ENCODE assay signal across 21 mouse cellular contexts in the genomic region with DNA sequence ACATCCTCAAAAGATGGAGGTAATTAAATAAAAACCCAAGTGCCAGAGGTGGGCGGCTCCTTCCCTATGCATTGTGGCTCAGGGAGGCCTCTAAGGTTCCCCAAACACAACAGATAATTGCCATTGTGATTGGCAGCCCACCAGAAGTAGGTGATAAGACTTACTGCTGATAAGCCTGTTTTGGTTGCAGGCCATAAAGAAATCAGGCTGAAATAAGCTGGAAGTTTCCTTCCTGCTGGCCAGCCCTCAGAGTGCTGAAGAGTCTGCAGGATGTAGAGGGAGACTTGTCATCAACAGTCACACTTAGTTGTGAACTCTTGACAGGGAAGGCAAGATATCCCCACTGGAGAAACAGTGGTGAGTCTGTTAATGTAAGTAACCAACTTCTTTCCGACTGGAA. TPM values are rescaled to one million over a fixed set of nuclear protein-coding genes. Genes with fewer than 3 reads are reported as not detected.
DNase-seq lines count a peak whose midpoint lies in the region; ATAC-seq and TF ChIP-seq lines count a peak whose summit lies in the region.
"Had no signal": no experiment of that assay in that cellular context is flagged by ENCODE, and none has a peak within 500 bp of the region (broad histone marks: within the 10 kb centered on the region; RNA-seq: fewer than 3 reads in every experiment).

No protein-coding gene starts in this region.

- no peaks in the 10 kb centered on the region for H3K9me3 ChIP-seq in heart, embryonic 14.5 days (ENCODE audit: control insufficient read depth, low read length)
- H3K9me3 ChIP-seq in MEL (replicated peaks; ENCODE audit: insufficient read depth, low read length) = no peaks in the 10 kb centered on the region
- no peaks in the 10 kb centered on the region for H3K9me3 ChIP-seq in intestine, embryonic 16.5 days (ENCODE audit: control insufficient read depth, low read length)
- H3K9me3 ChIP-seq: forebrain, embryonic 12.5 days; hindbrain, embryonic 12.5 days; midbrain, embryonic 12.5 days; neural tube, embryonic 12.5 days had no signal

- H3K4me2 ChIP-seq in heart, embryonic 14.5 days (ENCODE audit: low read length) = peak overlapping the region; percentile 23
- no peak overlapping the region for H3K4me2 ChIP-seq in intestine, embryonic 16.5 days (ENCODE audit: low read depth, low read length)
- H3K4me2 ChIP-seq: forebrain, embryonic 12.5 days; hindbrain, embryonic 12.5 days; midbrain, embryonic 12.5 days; neural tube, embryonic 12.5 days had no signal

- intact Hi-C loops in heart, postnatal 36 days (cut with DNase I) = loop anchor here (10.0 kb wide), 1 partner anchor 257 kb away; no protein-coding TSS in a partner anchor

- no peak for TF ChIP-seq RAD21 in MEL (IDR thresholded peaks at IDR 0.05; ENCODE audit: low read depth, low read length)

- peak; percentile 70 to 72 for TF ChIP-seq EP300 in MEL (IDR thresholded peaks at IDR 0.05; ENCODE audit: low read depth in 1 of 2, low read length in 2 of 2)

- H3K9ac ChIP-seq in heart, embryonic 14.5 days (ENCODE audit: low read length) = no peak overlapping the region
- no peak overlapping the region for H3K9ac ChIP-seq in MEL (ENCODE audit: control insufficient read depth, low read depth, low read length, poor library complexity, severe bottlenecking)
- no peak overlapping the region for H3K9ac ChIP-seq in intestine, embryonic 16.5 days (ENCODE audit: low read depth, low read length)
- H3K9ac ChIP-seq: forebrain, embryonic 12.5 days; hindbrain, embryonic 12.5 days; midbrain, embryonic 12.5 days; neural tube, embryonic 12.5 days had no signal

- no peak for TF ChIP-seq POLR2A in MEL (IDR thresholded peaks at IDR 0.05; ENCODE audit: control insufficient read depth in 1 of 2, insufficient read depth in 1 of 2, low read depth in 1 of 2, low read length in 2 of 2, poor library complexity in 1 of 2)

- no peak overlapping the region for H3K4me3 ChIP-seq in heart, embryonic 14.5 days (ENCODE audit: control insufficient read depth in 1 of 2, insufficient read depth in 1 of 2, low read depth in 1 of 2, low read length in 2 of 2)
- H3K4me3 ChIP-seq in MEL (ENCODE audit: control insufficient read depth in 1 of 2, insufficient read depth in 1 of 2, low read depth in 2 of 2, low read length in 2 of 2) = no peak overlapping the region
- no peak overlapping the region for H3K4me3 ChIP-seq in intestine, embryonic 16.5 days (ENCODE audit: low read length)
- H3K4me3 ChIP-seq: forebrain, embryonic 12.5 days; gastrocnemius, adult 2 months; hindbrain, embryonic 12.5 days; midbrain, embryonic 12.5 days; neural tube, embryonic 12.5 days had no signal

- peaks cover 14 to 48% of the 10 kb centered on the region in 2 experiments for H3K4me1 ChIP-seq in heart, embryonic 14.5 days (ENCODE audit: control insufficient read depth in 2 of 2, insufficient read depth in 2 of 2, low read length in 2 of 2)
- peaks cover 26 to 40% of the 10 kb centered on the region in 2 experiments for H3K4me1 ChIP-seq in MEL (ENCODE audit: control insufficient read depth in 1 of 2, insufficient read depth in 2 of 2, low read length in 2 of 2)
- H3K4me1 ChIP-seq in intestine, embryonic 16.5 days (ENCODE audit: control insufficient read depth, insufficient read depth, low read length) = peaks cover 22% of the 10 kb centered on the region

- peaks cover 14% of the 10 kb centered on the region for H3K36me3 ChIP-seq in heart, embryonic 14.5 days (ENCODE audit: control insufficient read depth, insufficient read depth, low read length)
- peaks cover 9 to 54% of the 10 kb centered on the region in 2 experiments for H3K36me3 ChIP-seq in MEL (ENCODE audit: control insufficient read depth in 1 of 2, insufficient read depth in 2 of 2, low read length in 2 of 2)
- H3K36me3 ChIP-seq in intestine, embryonic 16.5 days (ENCODE audit: control insufficient read depth, insufficient read depth, low read length) = no peaks in the 10 kb centered on the region

- WGBS in heart, embryonic 14.5 days = 5% methylated on average over 2 of the region's 2 CpGs
- 42% methylated on average over 2 of the region's 2 CpGs for WGBS in intestine, embryonic 16.5 days

- H3K27ac ChIP-seq in heart, embryonic 14.5 days (replicated peaks in 1 of 2; ENCODE audit: control insufficient read depth in 1 of 2, insufficient read depth in 1 of 2, low read depth in 2 of 2, low read length in 2 of 2) = peak overlapping the region in 1 of 2 experiments; percentile 28; a peak in 1 of 4 replicates
- peak overlapping the region; percentile 62 for H3K27ac ChIP-seq in MEL (ENCODE audit: control insufficient read depth, low read depth, low read length)
- H3K27ac ChIP-seq in intestine, embryonic 16.5 days (ENCODE audit: low read length) = no peak overlapping the region
- H3K27ac ChIP-seq: forebrain, embryonic 12.5 days; gastrocnemius, adult 2 months; hindbrain, embryonic 12.5 days; midbrain, embryonic 12.5 days; neural tube, embryonic 12.5 days had no signal

- no peak for DNase-seq in heart, postnatal 36 days
- peak; percentile 67 for DNase-seq in MEL (ENCODE audit: low read depth, low spot score)
- no peak for DNase-seq in ovary, postnatal 36 days (ENCODE audit: low spot score)
- DNase-seq: adrenal gland, postnatal 36 days; cerebellum, adult 11-12 months; cerebellum, postnatal 36 days; gastrocnemius, adult 2 months; kidney, adult 9 months; kidney, postnatal 25 days; layer of hippocampus, adult 9-11 months; lung, adult 2 months; lung, postnatal 4 days; right cerebral cortex, adult 18-20 months had no signal

- peak; percentile 51 for ATAC-seq in heart, embryonic 14.5 days (ENCODE audit: insufficient number of reproducible peaks, insufficient read depth, low FRiP score, low read depth)
- ATAC-seq in intestine, embryonic 16.5 days = peak; percentile 36; the same call in 1 of the 2 replicates
- ATAC-seq in megakaryocyte progenitor cell, adult 5-6 weeks (replicated peaks; ENCODE audit: poor library complexity) = peak; percentile 6; the same call in 1 of the 2 replicates
- no peak for ATAC-seq in megakaryocyte, adult 5-6 weeks (ENCODE audit: poor library complexity, severe bottlenecking)

- H3K27me3 ChIP-seq in heart, embryonic 14.5 days (ENCODE audit: control insufficient read depth, insufficient read depth, low read length) = no peaks in the 10 kb centered on the region
- H3K27me3 ChIP-seq in MEL (ENCODE audit: control insufficient read depth in 1 of 2, insufficient read depth in 2 of 2, low read length in 2 of 2) = no peaks in the 10 kb centered on the region
- H3K27me3 ChIP-seq in intestine, embryonic 16.5 days (replicated peaks; ENCODE audit: control insufficient read depth, insufficient read depth, low read length) = no peaks in the 10 kb centered on the region
- H3K27me3 ChIP-seq: forebrain, embryonic 12.5 days; hindbrain, embryonic 12.5 days; midbrain, embryonic 12.5 days; neural tube, embryonic 12.5 days had no signal

- no peak for TF ChIP-seq CTCF in MEL (IDR thresholded peaks at IDR 0.05 in 2 of 3, conservative IDR thresholded peaks at IDR 0.05 in 1 of 3; ENCODE audit: control insufficient read depth in 1 of 3, insufficient read depth in 1 of 3, low read depth in 2 of 3, low read length in 3 of 3, poor library complexity in 1 of 3, severe bottlenecking in 1 of 3)

- peaks cover 72% of the 10 kb centered on the region for H3K79me2 ChIP-seq in MEL (ENCODE audit: control insufficient read depth, insufficient read depth, low read length, poor library complexity)

TF ChIP-seq in MEL, 35 proteins besides CTCF, POLR2A, EP300 and RAD21 (continues in another document):
- TF ChIP-seq CHD1 (IDR thresholded peaks at IDR 0.05; ENCODE audit: low read depth, low read length) (no peak), MAZ (IDR thresholded peaks at IDR 0.05; ENCODE audit: low read depth, low read length) (no peak), E2F4 (IDR thresholded peaks at IDR 0.05; ENCODE audit: borderline replicate concordance, low read depth, low read length) (no peak), MAFK (IDR thresholded peaks at IDR 0.05; ENCODE audit: borderline replicate concordance, low read depth, low read length) (peak; percentile 63; the same call in 1 of the 2 replicates), MAX (IDR thresholded peaks at IDR 0.05; ENCODE audit: low read length) (no peak), GATA1 (IDR thresholded peaks at IDR 0.05; ENCODE audit: low read depth, low read length) (peak; percentile 93), JUND (IDR thresholded peaks at IDR 0.05; ENCODE audit: low read depth, low read length) (no peak), HCFC1 (IDR thresholded peaks at IDR 0.05; ENCODE audit: low read depth, low read length) (0 out of 2 replicates have a peak, but pooled peaks have one; percentile 39), ELF1 (IDR thresholded peaks at IDR 0.05; ENCODE audit: low read depth, low read length) (peak; percentile 40; the same call in 1 of the 2 replicates), CHD2 (IDR thresholded peaks at IDR 0.05; ENCODE audit: low read length) (no peak), MXI1 (IDR thresholded peaks at IDR 0.05; ENCODE audit: low read depth, low read length) (peak; percentile 78), ZKSCAN1 (IDR thresholded peaks at IDR 0.05; ENCODE audit: low read depth, low read length) (no peak), MYC (IDR thresholded peaks at IDR 0.05; ENCODE audit: low read depth, low read length) (no peak)

RNA-seq across cellular contexts. Expression of gene Api5, which starts 5.7 kb away (rescaled TPM):
- 84.1 and 90.7 TPM in 2 replicates for polyA plus RNA-seq in heart, embryonic 14.5 days (2014; fragmentation: Nextera tagmentation; extraction: Ambion mirVana)
- 10 to 100 TPM; 29.5 to 31.1 TPM for total RNA-seq in heart, postnatal 36 days (2021)
- total RNA-seq in MEL (2012; rRNA removed) = 100 and 103 TPM in 2 replicates
- polyA plus RNA-seq in MEL (2012; ENCODE audit: insufficient read depth in 1 of 2, insufficient read length in 2 of 2, low read depth in 1 of 2, low replicate concordance in 2 of 2, missing spikeins in 1 of 2) = 100 to 1,000 TPM in 1 of 2 experiments, 10 to 100 TPM in 1; 46.2 to 105 TPM
- 116 and 119 TPM in 2 replicates for polyA plus RNA-seq in intestine, embryonic 16.5 days (2015; fragmentation: Nextera tagmentation; extraction: Ambion mirVana)
- 167 and 178 TPM in 2 replicates for total RNA-seq in megakaryocyte progenitor cell, adult 5-6 weeks (2015)
- 158 and 171 TPM in 2 replicates for total RNA-seq in megakaryocyte progenitor cell, adult 5-6 weeks (2017)
- total RNA-seq in megakaryocyte, adult 5-6 weeks (2015) = 136 and 156 TPM in 2 replicates
- 149 and 157 TPM in 2 replicates for total RNA-seq in megakaryocyte, adult 5-6 weeks (2017)

RNA-seq across cellular contexts. Expression of gene Ttc17, which starts 25.7 kb away (rescaled TPM):
- polyA plus RNA-seq in heart, embryonic 14.5 days (2014; fragmentation: Nextera tagmentation; extraction: Ambion mirVana) = 18.6 and 19.0 TPM in 2 replicates
- 10 to 100 TPM; 27.4 to 33.5 TPM for total RNA-seq in heart, postnatal 36 days (2021)
- 7.0 and 8.8 TPM in 2 replicates for total RNA-seq in MEL (2012; rRNA removed)
- polyA plus RNA-seq in MEL (2012; ENCODE audit: insufficient read depth in 1 of 2, insufficient read length in 2 of 2, low read depth in 1 of 2, low replicate concordance in 2 of 2, missing spikeins in 1 of 2) = 10 to 100 TPM in 1 of 2 experiments, not detected in 1; 10.2 TPM
- polyA plus RNA-seq in intestine, embryonic 16.5 days (2015; fragmentation: Nextera tagmentation; extraction: Ambion mirVana) = 14.5 and 15.3 TPM in 2 replicates
- total RNA-seq in megakaryocyte progenitor cell, adult 5-6 weeks (2015) = 19.7 and 29.7 TPM in 2 replicates
- total RNA-seq in megakaryocyte progenitor cell, adult 5-6 weeks (2017) = 25.5 and 27.3 TPM in 2 replicates
- 28.0 and 38.5 TPM in 2 replicates for total RNA-seq in megakaryocyte, adult 5-6 weeks (2015)
- total RNA-seq in megakaryocyte, adult 5-6 weeks (2017) = 26.6 and 40.2 TPM in 2 replicates
